Mouse (Mus musculus) neural tube, embryonic 13.5 days (tissue): ENCODE data around the gene Gcgr. TPM values are rescaled to one million over a fixed set of nuclear protein-coding genes. Genes with fewer than 3 reads are reported as not detected.

Experiments
- ATAC-seq: fragments of 200-750 bp; cut with Nextera tagmentation; 2 replicates; pipeline ENCODE4 v1.8.0; 2017; ENCODE audit warnings: low read depth, mild to moderate bottlenecking, moderate TSS enrichment, moderate library complexity
- H3K27ac ChIP-seq: fragments of 300-500 bp; sonication (generic); replicated peaks from 2 replicates; pipeline ENCODE4 v1.5.1; 2015; ENCODE audit warnings: moderate library complexity, mild to moderate bottlenecking, inconsistent platforms
- H3K27me3 ChIP-seq: fragments of 300-500 bp; sonication (generic); 2 replicates; pipeline ENCODE4 v1.6.1; 2015; ENCODE audit warnings: mild to moderate bottlenecking, inconsistent platforms
- H3K36me3 ChIP-seq: fragments of 300-500 bp; sonication (generic); 2 replicates; pipeline ENCODE4 v1.6.1; 2015; ENCODE audit warnings: mild to moderate bottlenecking, inconsistent platforms
- H3K4me1 ChIP-seq: fragments of 300-500 bp; sonication (generic); replicated peaks from 2 replicates; pipeline ENCODE4 v1.6.1; 2015; ENCODE audit warnings: inconsistent platforms
- H3K4me2 ChIP-seq: fragments of 300-500 bp; sonication (generic); 2 replicates; pipeline ENCODE4 v1.6.1; 2015; ENCODE audit warnings: inconsistent platforms, mild to moderate bottlenecking, moderate library complexity
- H3K4me3 ChIP-seq: fragments of 300-500 bp; sonication (generic); 2 replicates; pipeline ENCODE4 v1.5.1; 2015; ENCODE audit warnings: mild to moderate bottlenecking, inconsistent platforms
- H3K9ac ChIP-seq: fragments of 300-500 bp; sonication (generic); 2 replicates; pipeline ENCODE4 v1.6.1; 2015; ENCODE audit warnings: moderate library complexity, mild to moderate bottlenecking, inconsistent platforms
- H3K9me3 ChIP-seq: fragments of 300-500 bp; sonication (generic); 2 replicates; pipeline ENCODE4 v1.6.1; 2016; ENCODE audit warnings: inconsistent platforms
- WGBS: fragments of 180-500 bp; shearing (Covaris S2); methylation state at CpG from one replicate; pipeline ENCODE4 v1.1.7; 2015; 5-methylcytosine and 5-hydroxymethylcytosine counted together
- polyA plus RNA-seq: library from polyadenylated mRNA; unstranded; fragments of >200 nt; fragmentation: Nextera tagmentation; extraction: Ambion mirVana; gene quantifications from 2 replicates; pipeline ENCODE4 v1.2.1, GENCODE M21; 2015

Gene Gcgr
- polyA plus RNA-seq: 0.20 and 0.28 TPM in 2 replicates

- H3K4me1 ChIP-seq: peaks cover 12% of the 10 kb centered on the region
- peak within 1 kb of the TSS; percentile 59 for H3K4me2 ChIP-seq
- WGBS: 6% methylated on average over 61 of the region's 62 CpGs
- H3K9me3 ChIP-seq: no peaks in the 10 kb centered on the region
- H3K4me3 ChIP-seq: peak within 1 kb of the TSS; percentile 32
- peaks cover 76% of the 10 kb centered on the region for H3K27me3 ChIP-seq
- peak within 1 kb of the TSS; percentile 52 for H3K9ac ChIP-seq
- no peak within 1 kb of the TSS for H3K27ac ChIP-seq
- ATAC-seq: no peak
- H3K36me3 ChIP-seq: no peaks in the 10 kb centered on the region
These were observed at the start of gene Gcgr for GRCm38 (mm10) chr11:120530085-120530964. Gene Gcgr (plus strand): TSS chr11:120530699.

- WGBS: 85% methylated on average over 7 of the region's 7 CpGs
- no peaks in the 10 kb centered on the region for H3K9me3 ChIP-seq
- no peaks in the 10 kb centered on the region for H3K27me3 ChIP-seq
- peaks cover 78% of the 10 kb centered on the region for H3K36me3 ChIP-seq
- peaks cover 21% of the 10 kb centered on the region for H3K4me1 ChIP-seq
- H3K4me2 ChIP-seq: peak overlapping the region; percentile 97
- 0 out of 2 replicates have a peak overlapping the region, but pooled peaks have one; percentile 97 for H3K4me3 ChIP-seq
- peak overlapping the region; percentile 91; the same call in 1 of the 2 replicates for H3K27ac ChIP-seq
- peak overlapping the region; percentile 87 for H3K9ac ChIP-seq
- 0 out of 2 replicates have a peak, but pooled peaks have one; percentile 11 for ATAC-seq
These were observed 47.0 kb upstream of the Gcgr start for GRCm38 (mm10) chr11:120483448-120483934.

DNA sequence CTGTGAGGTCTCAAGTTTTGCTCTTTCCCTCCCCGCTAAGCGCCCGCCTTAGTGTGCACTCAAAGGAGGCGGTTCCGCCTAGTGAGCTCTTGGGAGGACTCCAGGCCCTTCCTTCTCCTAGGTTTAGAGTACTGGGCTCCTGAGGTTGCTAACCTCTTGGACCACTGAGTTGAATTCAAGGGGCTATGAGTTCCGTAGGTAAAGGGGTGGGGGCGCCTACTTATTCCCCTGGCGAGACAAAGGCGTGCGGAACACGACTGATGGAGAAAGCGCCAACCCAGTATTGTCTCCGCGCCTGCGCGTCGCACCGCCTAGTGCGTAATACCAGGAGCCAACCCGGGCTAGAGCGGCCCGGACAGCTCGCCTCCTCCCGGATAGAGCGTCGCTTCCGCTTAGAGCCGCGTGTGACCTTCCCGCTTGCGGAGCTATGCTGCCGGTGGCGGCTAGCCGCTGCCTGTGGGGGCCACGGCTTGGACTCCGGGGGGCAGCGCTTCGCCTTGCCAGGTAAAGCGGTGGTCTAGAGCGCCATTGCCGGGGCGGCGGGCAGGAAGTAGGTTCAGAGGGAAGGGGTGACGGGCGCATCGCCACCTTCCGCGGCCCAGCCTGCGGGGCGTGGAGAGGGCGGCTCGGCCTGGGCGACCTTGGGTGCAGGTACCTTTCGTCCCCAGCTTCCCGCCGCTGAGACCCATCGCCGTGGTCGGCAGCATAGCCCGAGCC, 46.1 kb upstream of the Gcgr start, which contains the start of gene Mrpl12:
Gene Mrpl12 (plus strand): TSS at position 349 of the 717 bp plus-strand sequence.
- Histone ChIP-seq H3K4me3 (peak within 1 kb of the TSS; percentile 97), H3K36me3 (peaks cover 74% of the 10 kb centered on the region), H3K4me1 (peaks cover 22% of the 10 kb centered on the region), H3K27me3 (no peaks in the 10 kb centered on the region), H3K9ac (peak within 1 kb of the TSS; percentile 87), H3K27ac (peak within 1 kb of the TSS; percentile 91), H3K9me3 (no peaks in the 10 kb centered on the region), H3K4me2 (peak within 1 kb of the TSS; percentile 97)
- WGBS: under 1% methylated on average over 60 of the region's 60 CpGs
- ATAC-seq: peak; percentile 94

- peak overlapping the region; percentile 87 for H3K9ac ChIP-seq
- H3K4me3 ChIP-seq: peak overlapping the region; percentile 97
- ATAC-seq: no peak
- H3K4me1 ChIP-seq: peaks cover 28% of the 10 kb centered on the region
- H3K27ac ChIP-seq: peak overlapping the region; percentile 91; the same call in 1 of the 2 replicates
- 10% methylated on average over 10 of the region's 10 CpGs for WGBS
- no peaks in the 10 kb centered on the region for H3K9me3 ChIP-seq
- no peaks in the 10 kb centered on the region for H3K27me3 ChIP-seq
- peaks cover 65% of the 10 kb centered on the region for H3K36me3 ChIP-seq
- H3K4me2 ChIP-seq: peak overlapping the region; percentile 97
These were observed 45.2 kb upstream of the Gcgr start for GRCm38 (mm10) chr11:120485251-120485650.

GRCm38 (mm10) chr11:120488516-120488915, 42.0 kb upstream of the Gcgr start:
- Histone ChIP-seq H3K4me3 (no peak overlapping the region), H3K4me1 (peaks cover 53% of the 10 kb centered on the region), H3K27ac (no peak overlapping the region), H3K4me2 (no peak overlapping the region), H3K9ac (no peak overlapping the region; the same call in 1 of the 2 replicates), H3K36me3 (peaks cover 33% of the 10 kb centered on the region), H3K27me3 (no peaks in the 10 kb centered on the region), H3K9me3 (no peaks in the 10 kb centered on the region)
- WGBS: 81% methylated on average over 4 of the region's 4 CpGs
- ATAC-seq: no peak

DNA sequence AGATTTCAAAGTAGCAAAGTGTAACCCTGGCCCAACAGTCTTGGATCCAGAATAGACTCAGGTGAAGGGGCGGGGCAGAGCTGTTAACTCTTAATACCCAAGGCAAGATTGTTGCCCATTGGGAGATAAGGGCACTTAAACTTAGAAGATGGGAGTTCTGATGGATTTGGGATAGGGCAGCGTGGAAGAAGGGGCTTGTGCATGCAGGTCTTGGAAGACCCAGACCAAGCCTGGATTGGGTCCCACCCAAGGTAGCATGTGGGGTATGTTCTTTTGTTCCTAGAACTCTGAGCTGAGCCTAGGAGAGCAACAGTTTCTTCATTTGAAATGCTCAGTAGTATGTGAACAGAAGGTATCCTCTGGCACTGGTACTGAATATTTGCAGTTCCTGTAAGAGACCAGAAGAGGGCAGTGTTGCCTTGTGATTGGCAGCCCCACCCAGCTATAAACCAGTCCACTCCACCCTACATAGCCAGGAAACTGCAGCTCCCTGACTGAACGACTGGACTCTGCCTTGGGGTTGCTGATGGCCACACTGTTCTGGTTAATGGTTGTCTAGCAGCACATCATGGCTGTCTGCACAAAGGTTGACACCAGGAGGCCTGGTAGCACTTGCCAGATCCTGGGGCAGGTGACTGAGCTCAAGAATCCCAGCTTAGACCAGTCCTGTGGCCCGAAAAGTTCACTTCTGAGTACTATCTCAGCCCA, 41.3 kb upstream of the Gcgr start:
- 55% methylated on average over 4 of the region's 4 CpGs for WGBS
- no peak overlapping the region for H3K4me2 ChIP-seq
- H3K36me3 ChIP-seq: peaks cover 31% of the 10 kb centered on the region
- no peaks in the 10 kb centered on the region for H3K9me3 ChIP-seq
- no peak for ATAC-seq
- H3K9ac ChIP-seq: peak overlapping the region; percentile 1; the same call in 1 of the 2 replicates
- H3K27ac ChIP-seq: no peak overlapping the region
- H3K4me1 ChIP-seq: peaks cover 52% of the 10 kb centered on the region
- H3K27me3 ChIP-seq: no peaks in the 10 kb centered on the region
- no peak overlapping the region for H3K4me3 ChIP-seq

DNA sequence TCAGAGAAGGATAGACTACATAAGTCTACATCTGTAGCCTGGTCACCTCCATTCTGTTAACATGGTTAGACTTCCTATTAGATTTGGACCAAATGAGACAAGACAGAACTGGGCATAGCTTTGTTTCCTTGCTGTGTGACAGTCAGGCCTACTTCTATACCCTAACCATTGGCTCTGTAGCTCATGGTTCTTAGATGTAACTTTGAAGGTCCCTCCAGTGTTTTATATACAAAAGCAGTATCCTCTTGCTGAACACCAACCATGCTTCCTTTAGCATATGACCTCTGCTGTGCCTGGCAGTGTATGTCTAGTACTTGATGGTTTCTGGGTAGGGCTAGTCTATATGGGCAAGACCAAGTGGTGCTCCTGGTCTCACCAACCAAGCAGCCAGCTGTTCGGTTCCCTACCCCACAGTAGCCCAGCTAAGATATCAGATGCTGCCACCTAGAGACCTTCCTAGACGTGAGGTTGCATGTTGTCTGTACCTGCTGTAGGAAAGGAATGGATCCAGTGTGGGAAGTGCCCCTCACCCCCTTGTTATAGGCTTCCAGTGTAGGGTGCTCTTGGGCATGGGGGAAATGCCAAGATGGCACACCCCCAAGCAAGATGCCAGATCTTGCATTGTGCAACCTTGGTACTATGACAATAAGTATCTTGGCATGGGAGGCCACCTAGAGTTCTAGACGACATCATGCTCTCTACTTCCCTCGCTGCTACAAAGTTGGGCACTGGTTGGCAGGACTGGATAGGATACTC, 40.0 kb upstream of the Gcgr start:
- no peaks in the 10 kb centered on the region for H3K9me3 ChIP-seq
- peak overlapping the region; percentile 83; the same call in 1 of the 2 replicates for H3K27ac ChIP-seq
- no peak for ATAC-seq
- peak overlapping the region; percentile 88 for H3K4me3 ChIP-seq
- H3K4me2 ChIP-seq: peak overlapping the region; percentile 87
- no peaks in the 10 kb centered on the region for H3K27me3 ChIP-seq
- H3K9ac ChIP-seq: no peak overlapping the region; the same call in 1 of the 2 replicates
- H3K36me3 ChIP-seq: peaks cover 44% of the 10 kb centered on the region
- H3K4me1 ChIP-seq: peaks cover 45% of the 10 kb centered on the region
- 53% methylated on average over 4 of the region's 4 CpGs for WGBS

DNA sequence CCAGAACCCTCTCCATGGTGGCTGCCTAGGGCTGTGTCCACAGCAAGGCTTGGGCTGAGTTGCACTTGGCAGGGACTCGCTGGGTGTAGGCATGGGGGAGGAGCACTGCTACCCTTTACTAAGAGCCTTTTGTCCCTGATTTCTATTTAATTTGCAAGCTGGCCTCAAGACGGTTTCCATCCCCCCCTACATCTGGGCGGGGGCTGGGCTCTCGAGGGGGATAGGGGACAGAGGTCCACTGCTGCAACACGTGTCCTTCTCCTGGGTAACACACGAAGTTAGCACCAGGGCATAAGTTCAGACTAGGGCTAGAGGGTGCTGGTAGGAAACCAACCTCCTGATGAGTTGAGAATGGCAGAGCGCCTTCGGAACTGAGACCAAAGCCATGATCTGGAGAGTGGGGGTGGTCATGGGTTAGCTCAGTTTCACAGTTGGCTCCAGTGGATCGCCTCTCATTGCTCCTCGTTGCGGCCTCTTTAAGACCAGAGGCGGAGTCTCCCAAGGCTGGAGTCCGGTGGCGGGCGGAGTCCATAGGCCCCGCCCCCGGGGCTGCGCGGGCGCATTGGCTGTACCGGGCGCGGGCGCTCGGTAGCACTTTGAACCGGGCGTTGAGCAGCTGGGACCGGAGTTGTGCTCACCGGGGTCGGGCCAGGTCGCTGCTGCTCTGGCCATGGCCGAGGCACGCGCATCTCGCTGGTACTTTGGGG, 39.0 kb upstream of the Gcgr start, which contains the start of gene Slc25a10:
Gene Slc25a10 (plus strand): TSS at position 524 of the 707 bp plus-strand sequence.
- under 1% methylated on average over 35 of the region's 35 CpGs for WGBS
- peaks cover 39% of the 10 kb centered on the region for H3K4me1 ChIP-seq
- H3K36me3 ChIP-seq: peaks cover 47% of the 10 kb centered on the region
- H3K27me3 ChIP-seq: no peaks in the 10 kb centered on the region
- H3K4me3 ChIP-seq: peak within 1 kb of the TSS; percentile 88
- peak within 1 kb of the TSS; percentile 87 for H3K4me2 ChIP-seq
- peak; percentile 86 for ATAC-seq
- H3K27ac ChIP-seq: peak within 1 kb of the TSS; percentile 83
- peak within 1 kb of the TSS; percentile 84 for H3K9ac ChIP-seq
- no peaks in the 10 kb centered on the region for H3K9me3 ChIP-seq

GRCm38 (mm10) chr11:120492024-120492877, 38.2 kb upstream of the Gcgr start:
- H3K4me2 ChIP-seq: peak overlapping the region; percentile 87
- H3K4me1 ChIP-seq: peaks cover 39% of the 10 kb centered on the region
- ATAC-seq: peak; percentile 55
- under 1% methylated on average over 48 of the region's 48 CpGs for WGBS
- H3K27me3 ChIP-seq: no peaks in the 10 kb centered on the region
- peak overlapping the region; percentile 83 for H3K27ac ChIP-seq
- no peaks in the 10 kb centered on the region for H3K9me3 ChIP-seq
- peak overlapping the region; percentile 84 for H3K9ac ChIP-seq
- peaks cover 47% of the 10 kb centered on the region for H3K36me3 ChIP-seq
- H3K4me3 ChIP-seq: peak overlapping the region; percentile 88

DNA sequence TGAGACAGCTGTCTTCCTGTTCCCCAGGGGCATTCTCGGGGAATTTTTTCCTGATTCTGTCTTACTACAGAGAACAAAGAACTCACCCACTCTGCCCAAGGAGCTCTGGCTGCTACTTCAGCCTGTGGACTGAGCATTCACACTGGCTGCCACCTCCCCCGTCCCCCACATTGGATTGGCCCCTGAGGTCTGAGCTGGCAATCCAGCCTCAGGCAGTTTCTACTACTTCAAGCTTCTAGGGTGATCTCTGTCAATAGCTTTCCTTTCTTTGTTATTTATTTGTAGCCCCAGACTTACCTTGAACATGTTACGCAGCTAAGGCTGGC, 37.7 kb upstream of the Gcgr start:
- Histone ChIP-seq H3K36me3 (peaks cover 47% of the 10 kb centered on the region), H3K4me2 (peak overlapping the region; percentile 87), H3K9me3 (no peaks in the 10 kb centered on the region), H3K9ac (peak overlapping the region; percentile 84), H3K4me1 (peaks cover 39% of the 10 kb centered on the region), H3K27me3 (no peaks in the 10 kb centered on the region), H3K27ac (peak overlapping the region; percentile 83), H3K4me3 (peak overlapping the region; percentile 88)
- 28% methylated on average over 3 of the region's 3 CpGs for WGBS
- ATAC-seq: no peak
